Mouse (Mus musculus) liver, adult 2 months (tissue): ENCODE measurements around the gene Abca7. TPM values are rescaled to one million over a fixed set of nuclear protein-coding genes. Genes with fewer than 3 reads are reported as not detected.

Experiments used
- DNase-seq: peaks from one replicate; pipeline ENCODE4 v3.0.0-alpha.2; 2011; ENCODE audit warnings: low read depth, low spot score; ENCODE audit errors: extremely low read depth
- H3K27ac ChIP-seq: fragments of 200-500 bp; replicated peaks from 2 replicates; pipeline ENCODE4 v1.5.1; 2012; ENCODE audit warnings: low read depth, mild to moderate bottlenecking, control low read depth, inconsistent platforms, low read length; ENCODE audit not compliant: insufficient read depth
- H3K27me3 ChIP-seq: fragments of 200-500 bp; 2 replicates; pipeline ENCODE4 v1.6.1; 2012; ENCODE audit warnings: mild to moderate bottlenecking, moderate library complexity, low read length, inconsistent platforms; ENCODE audit not compliant: control insufficient read depth, insufficient read depth
- H3K36me3 ChIP-seq: fragments of 200-500 bp; 2 replicates; pipeline ENCODE4 v1.6.1; 2012; ENCODE audit warnings: low read length, inconsistent platforms; ENCODE audit not compliant: control insufficient read depth, insufficient read depth
- H3K4me1 ChIP-seq: fragments of 200-500 bp; 2 replicates; pipeline ENCODE4 v1.6.1; 2011; ENCODE audit warnings: low read length; ENCODE audit not compliant: control insufficient read depth, insufficient read depth
- H3K4me3 ChIP-seq: fragments of 200-500 bp; 2 replicates; pipeline ENCODE4 v1.5.1; 2011; ENCODE audit warnings: low read depth, mild to moderate bottlenecking, control low read depth, low read length, moderate library complexity; ENCODE audit not compliant: insufficient read depth
- H3K79me2 ChIP-seq: fragments of 200-500 bp; 2 replicates; pipeline ENCODE4 v1.6.1; 2012; ENCODE audit warnings: inconsistent platforms, mild to moderate bottlenecking, low read length, moderate library complexity; ENCODE audit not compliant: control insufficient read depth, insufficient read depth
- H3K9ac ChIP-seq: fragments of 200-500 bp; 2 replicates; pipeline ENCODE4 v1.6.1; 2012; ENCODE audit warnings: low read depth, mild to moderate bottlenecking, control low read depth, inconsistent platforms, low read length
- CTCF ChIP-seq: fragments of 200-500 bp; IDR thresholded peaks from 2 replicates; pipeline ENCODE4 v1.5.1; 2011; ENCODE audit warnings: low read depth, low read length, control low read depth
- POLR2A ChIP-seq: fragments of 200-500 bp; IDR thresholded peaks from 2 replicates; pipeline ENCODE4 v1.6.1; 2011; ENCODE audit warnings: low read length, control low read depth; ENCODE audit not compliant: insufficient read depth; ENCODE audit errors: extremely low read depth
- WGBS: fragments of 180-500 bp; shearing (Covaris S2); methylation state at CpG from one replicate; pipeline ENCODE4 v1.1.7; 2018; 5-methylcytosine and 5-hydroxymethylcytosine counted together
- polyA plus RNA-seq: library from polyadenylated mRNA; depleted of rRNA; stranded (reverse); fragments of >200 nt; gene quantifications from 2 replicates; pipeline ENCODE4 v1.2.3, GENCODE M21; 2012
- total RNA-seq: library from RNA; depleted of rRNA; stranded (reverse); fragments of >200 nt; gene quantifications from 2 replicates; pipeline ENCODE4 v1.2.3, GENCODE M21; 2014

Abca7 gene
- total and polyA plus RNA-seq, 2 experiments, result 1.4 to 3.2 TPM

GRCm38 (mm10) chr10:79989870-79990269, 6.4 kb upstream of the Abca7 start:
- Histone ChIP-seq H3K27ac (no peak overlapping the region), H3K4me3 (peak overlapping the region; percentile 62; the same call in 1 of the 2 replicates), H3K36me3 (no peaks in the 10 kb centered on the region), H3K27me3 (0 out of 2 replicates have a peak, but pooled peaks cover 2% of the 10 kb centered on the region), H3K9ac (peak overlapping the region; percentile 25), H3K4me1 (peaks cover 12% of the 10 kb centered on the region), H3K79me2 (no peaks in the 10 kb centered on the region)
- no peak for TF ChIP-seq POLR2A
- TF ChIP-seq CTCF, result no peak
- no peak for DNase-seq
- WGBS, result 34% methylated on average over 15 of the region's 15 CpGs

- Histone ChIP-seq H3K27me3 (0 out of 2 replicates have a peak, but pooled peaks cover 2% of the 10 kb centered on the region), H3K4me3 (no peak overlapping the region), H3K79me2 (no peaks in the 10 kb centered on the region), H3K4me1 (peaks cover 6% of the 10 kb centered on the region; the same call in 1 of the 2 replicates), H3K9ac (no peak overlapping the region), H3K27ac (no peak overlapping the region), H3K36me3 (no peaks in the 10 kb centered on the region)
- WGBS, result 81% methylated on average over 12 of the region's 12 CpGs
- no peak for TF ChIP-seq POLR2A
- TF ChIP-seq CTCF, result no peak
- DNase-seq, result no peak
Observed at GRCm38 (mm10) chr10:79991099-79991498, 5.2 kb upstream of the Abca7 start.

GRCm38 (mm10) chr10:79991548-79991947, 4.7 kb upstream of the Abca7 start:
- no peaks in the 10 kb centered on the region for H3K36me3 ChIP-seq
- H3K4me1 ChIP-seq, result peaks cover 4% of the 10 kb centered on the region; the same call in 1 of the 2 replicates
- no peak for DNase-seq
- 0 out of 2 replicates have a peak, but pooled peaks cover 2% of the 10 kb centered on the region for H3K27me3 ChIP-seq
- 92% methylated on average over 6 of the region's 6 CpGs for WGBS
- TF ChIP-seq POLR2A, result no peak
- peak; percentile 30; the same call in 1 of the 2 replicates for TF ChIP-seq CTCF
- no peak overlapping the region for H3K27ac ChIP-seq
- no peaks in the 10 kb centered on the region for H3K79me2 ChIP-seq
- no peak overlapping the region for H3K4me3 ChIP-seq
- H3K9ac ChIP-seq, result no peak overlapping the region

GRCm38 (mm10) chr10:79994397-79995115, 1.7 kb upstream of the Abca7 start:
- Histone ChIP-seq H3K27ac (no peak overlapping the region), H3K36me3 (no peaks in the 10 kb centered on the region), H3K79me2 (no peaks in the 10 kb centered on the region), H3K4me3 (no peak overlapping the region), H3K9ac (no peak overlapping the region), H3K27me3 (no peaks in the 10 kb centered on the region), H3K4me1 (no peaks in the 10 kb centered on the region)
- 87% methylated on average over 16 of the region's 16 CpGs for WGBS
- TF ChIP-seq POLR2A (no peak), CTCF (no peak)
- no peak for DNase-seq

GRCm38 (mm10) chr10:79995636-79996035, 658 bp upstream of the Abca7 start:
- Histone ChIP-seq H3K9ac (no peak overlapping the region), H3K27me3 (no peaks in the 10 kb centered on the region), H3K79me2 (no peaks in the 10 kb centered on the region), H3K4me3 (no peak overlapping the region), H3K36me3 (no peaks in the 10 kb centered on the region), H3K4me1 (no peaks in the 10 kb centered on the region), H3K27ac (no peak overlapping the region)
- TF ChIP-seq POLR2A, result no peak
- TF ChIP-seq CTCF, result no peak
- 71% methylated on average over 1 of the region's 1 CpGs for WGBS
- DNase-seq, result no peak

- H3K27ac ChIP-seq, result no peak overlapping the region
- H3K36me3 ChIP-seq, result no peaks in the 10 kb centered on the region
- no peaks in the 10 kb centered on the region for H3K79me2 ChIP-seq
- H3K4me1 ChIP-seq, result no peaks in the 10 kb centered on the region
- peak overlapping the region; percentile 68; the same call in 1 of the 2 replicates for H3K9ac ChIP-seq
- 2% methylated on average over 35 of the region's 35 CpGs for WGBS
- DNase-seq, result no peak
- H3K27me3 ChIP-seq, result no peaks in the 10 kb centered on the region
- H3K4me3 ChIP-seq, result peak overlapping the region; percentile 66
- TF ChIP-seq CTCF, result no peak
- no peak for TF ChIP-seq POLR2A
Observed at GRCm38 (mm10) chr10:79997034-79997760, 903 bp downstream of the Abca7 start.
